Mouse (Mus musculus) embryonic facial prominence, embryonic 14.5 days (tissue): ENCODE results near the gene Nub1. TPM values are rescaled to one million over a fixed set of nuclear protein-coding genes. Genes with fewer than 3 reads are reported as not detected.

Source experiments
- ATAC-seq: fragments of 200-750 bp; cut with Nextera tagmentation; 2 replicates; pipeline ENCODE4 v1.8.0; 2017; ENCODE audit warnings: low read depth, moderate number of reproducible peaks, moderate TSS enrichment
- DNase-seq: peaks from one replicate; pipeline ENCODE4 v3.0.0-alpha.2; 2015; ENCODE audit warnings: low spot score
- H3K27ac ChIP-seq: fragments of 300-500 bp; sonication (generic); replicated peaks from 2 replicates; pipeline ENCODE4 v1.5.1; 2014; ENCODE audit warnings: low read depth, mild to moderate bottlenecking, low read length, moderate library complexity
- H3K27me3 ChIP-seq: fragments of 300-500 bp; sonication (generic); replicated peaks from 2 replicates; pipeline ENCODE4 v1.6.1; 2014; ENCODE audit warnings: low read length; ENCODE audit not compliant: control insufficient read depth, insufficient read depth
- H3K36me3 ChIP-seq: fragments of 300-500 bp; sonication (generic); 2 replicates; pipeline ENCODE4 v1.6.1; 2014; ENCODE audit warnings: low read length, mixed read lengths; ENCODE audit not compliant: control insufficient read depth, insufficient read depth
- H3K4me1 ChIP-seq: fragments of 300-500 bp; sonication (generic); 2 replicates; pipeline ENCODE4 v1.6.1; 2014; ENCODE audit warnings: antibody characterized with exemption, low read length; ENCODE audit not compliant: control insufficient read depth, insufficient read depth
- H3K4me2 ChIP-seq: fragments of 300-500 bp; sonication (generic); 2 replicates; pipeline ENCODE4 v1.6.1; 2014; ENCODE audit warnings: low read depth, mild to moderate bottlenecking, low read length, moderate library complexity, mixed read lengths
- H3K4me3 ChIP-seq: fragments of 300-500 bp; sonication (generic); 2 replicates; pipeline ENCODE4 v1.5.1; 2014; ENCODE audit warnings: low read depth, mild to moderate bottlenecking, low read length
- H3K9ac ChIP-seq: fragments of 300-500 bp; sonication (generic); 2 replicates; pipeline ENCODE4 v1.6.1; 2014; ENCODE audit warnings: low read depth, mild to moderate bottlenecking, low read length, moderate library complexity, mixed read lengths
- H3K9me3 ChIP-seq: fragments of 300-500 bp; sonication (generic); 2 replicates; pipeline ENCODE4 v1.6.1; 2016; ENCODE audit warnings: low read length; ENCODE audit not compliant: control insufficient read depth
- WGBS: fragments of 180-500 bp; shearing (Covaris S2); extraction: QIAGEN DNeasy Blood & Tissue Kit; methylation state at CpG from one replicate; pipeline ENCODE4 v1.1.7; 2014; 5-methylcytosine and 5-hydroxymethylcytosine counted together
- polyA plus RNA-seq: library from polyadenylated mRNA; unstranded; fragments of >200 nt; fragmentation: Nextera tagmentation; extraction: Ambion mirVana; gene quantifications from 2 replicates; pipeline ENCODE4 v1.2.1, GENCODE M21; 2014

Gene Nub1
- polyA plus RNA-seq, 1 experiment from 2014 or later, result 34.8 TPM

GRCm38 (mm10) chr5:24756931-24757330 lies 71.6 kb downstream of the Nub1 start:
- Histone ChIP-seq H3K27ac (no peak overlapping the region), H3K9me3 (no peaks in the 10 kb centered on the region), H3K9ac (no peak overlapping the region), H3K36me3 (no peaks in the 10 kb centered on the region), H3K4me3 (no peak overlapping the region), H3K27me3 (no peaks in the 10 kb centered on the region; the same call in 1 of the 2 replicates), H3K4me1 (peaks cover 11% of the 10 kb centered on the region), H3K4me2 (no peak overlapping the region)
- DNase-seq (no peak), ATAC-seq (no peak)
- WGBS, result 46% methylated on average over 3 of the region's 3 CpGs

- DNase-seq (no peak), ATAC-seq (no peak)
- H3K4me2 ChIP-seq, result no peak within 1 kb of the TSS
- H3K9ac ChIP-seq, result no peak within 1 kb of the TSS
- H3K36me3 ChIP-seq, result no peaks in the 10 kb centered on the region
- H3K4me3 ChIP-seq, result no peak within 1 kb of the TSS
- no peak within 1 kb of the TSS for H3K27ac ChIP-seq
- H3K27me3 ChIP-seq, result no peaks in the 10 kb centered on the region; the same call in 1 of the 2 replicates
- no peaks in the 10 kb centered on the region for H3K9me3 ChIP-seq
- WGBS, result 28% methylated on average over 18 of the region's 18 CpGs
- peaks cover 5% of the 10 kb centered on the region; the same call in 1 of the 2 replicates for H3K4me1 ChIP-seq
Measured at GRCm38 (mm10) chr5:24757816-24758215, 72.5 kb downstream of the Nub1 start, which contains the start of gene Crygn. Crygn (minus strand) TSS chr5:24758008.

Other genes with a start within 250 kb of the Nub1 start
- gene Fastk, start 240.2 kb upstream of the Nub1 start, polyA plus RNA-seq, result 111 and 119 TPM in 2 replicates
- 16.5 and 21.3 TPM in 2 replicates for gene Tmub1, start 237.7 kb upstream of the Nub1 start, polyA plus RNA-seq
- gene Agap3, start 233.4 kb upstream of the Nub1 start, polyA plus RNA-seq, result 31.5 and 33.9 TPM in 2 replicates
- 0.04 and 0.05 TPM in 2 replicates for gene Gbx1, start 158.3 kb upstream of the Nub1 start, polyA plus RNA-seq
- gene Asb10, start 144.6 kb upstream of the Nub1 start, polyA plus RNA-seq, result 1.2 and 1.8 TPM in 2 replicates
- gene 4931409K22Rik, start 128.7 kb upstream of the Nub1 start, polyA plus RNA-seq, result not detected in 2 replicates
- gene Abcf2, start 108.1 kb upstream of the Nub1 start, polyA plus RNA-seq, result 83.7 and 96.3 TPM in 2 replicates
- gene Chpf2, start 98.8 kb upstream of the Nub1 start, polyA plus RNA-seq, result 21.2 and 23.4 TPM in 2 replicates
- gene Smarcd3, start 61.1 kb upstream of the Nub1 start, polyA plus RNA-seq, result 48.9 and 54.7 TPM in 2 replicates
- gene Wdr86, start 45.2 kb downstream of the Nub1 start, polyA plus RNA-seq, result 21.8 and 31.1 TPM in 2 replicates
- gene Crygn, start 72.5 kb downstream of the Nub1 start, polyA plus RNA-seq, result 4.1 TPM in 1 of 2 replicates, not detected in the other
- 198 and 207 TPM in 2 replicates for gene Rheb, start 157.1 kb downstream of the Nub1 start, polyA plus RNA-seq